Mouse (Mus musculus) lung, adult 2 months (tissue): ENCODE measurements at regions not wholly inside any gene's neighbourhood (a gene's known extent, or its start where the extent isn't known, plus 50 kb on each side); places are given as distances from the start of the nearest gene placed in this dataset.

Experiments used
- CTCF ChIP-seq: fragments of 200-500 bp; IDR thresholded peaks from 2 replicates; pipeline ENCODE4 v1.5.1; 2011; ENCODE audit warnings: mild to moderate bottlenecking, low read length, control low read depth; ENCODE audit not compliant: insufficient read depth
- POLR2A ChIP-seq: fragments of 200-500 bp; IDR thresholded peaks from 2 replicates; pipeline ENCODE4 v1.6.1; 2011; ENCODE audit warnings: low read depth, mild to moderate bottlenecking, control low read depth, low read length, borderline replicate concordance; ENCODE audit errors: extremely low read depth

DNA sequence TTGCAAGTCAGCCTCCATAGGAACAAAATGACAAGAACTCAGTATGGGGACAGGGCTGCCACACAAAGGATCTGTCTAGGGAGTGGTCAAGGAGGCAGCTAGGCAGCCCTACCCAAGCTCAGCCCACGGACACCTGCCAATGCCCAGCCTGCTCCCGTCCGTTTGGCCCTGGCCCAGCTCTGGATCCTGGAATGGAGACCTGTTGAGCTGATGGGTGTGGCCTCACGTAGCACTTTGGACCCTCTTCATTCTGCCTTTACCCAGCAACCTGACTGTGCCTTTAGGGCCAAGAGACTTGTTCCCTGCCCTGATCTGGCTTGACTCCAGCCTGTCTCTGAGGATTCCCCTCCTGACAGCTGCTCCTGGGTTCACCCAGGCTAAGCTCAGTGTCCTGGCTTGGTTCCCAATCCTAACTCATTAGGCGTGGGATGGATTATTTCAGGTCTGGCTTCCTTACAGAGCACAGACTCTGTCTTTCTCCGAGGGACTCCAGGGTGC is 50.5 kb upstream of the Msx1 start:
- TF ChIP-seq CTCF (no peak), POLR2A (no peak)
